Mouse (Mus musculus) MEL (cell line): ENCODE data around the gene Actr1b.

Experiments
- CHD1 ChIP-seq: IDR thresholded peaks from 2 replicates; pipeline ENCODE4 v1.6.1; 2012; ENCODE audit warnings: low read depth, mild to moderate bottlenecking, inconsistent platforms, low read length, improper control_type of control experiment
- CTCF ChIP-seq, 3 experiments: IDR thresholded peaks in 2 of 3; conservative IDR thresholded peaks in 1 of 3; 2 replicates each; pipeline ENCODE4 v1.5.1; 2011 to 2012; ENCODE audit warnings: low read length in 3 of 3, low read depth in 2 of 3, mild to moderate bottlenecking in 2 of 3, improper control_type of control experiment in 1 of 3, inconsistent platforms in 1 of 3, mixed read lengths in 1 of 3, moderate library complexity in 1 of 3; ENCODE audit not compliant: control insufficient read depth in 1 of 3, insufficient read depth in 1 of 3, poor library complexity in 1 of 3, severe bottlenecking in 1 of 3
- ELF1 ChIP-seq: IDR thresholded peaks from 2 replicates; pipeline ENCODE4 v1.6.1; 2014; ENCODE audit warnings: low read depth, mild to moderate bottlenecking, inconsistent platforms, low read length, improper control_type of control experiment, moderate library complexity
- MAZ ChIP-seq: IDR thresholded peaks from 2 replicates; pipeline ENCODE4 v1.6.1; 2012; ENCODE audit warnings: low read depth, mild to moderate bottlenecking, inconsistent platforms, low read length, improper control_type of control experiment
- MEF2A ChIP-seq: IDR thresholded peaks from 2 replicates; pipeline ENCODE4 v1.6.1; 2014; ENCODE audit warnings: low read depth, mild to moderate bottlenecking, inconsistent platforms, low read length, improper control_type of control experiment; ENCODE audit not compliant: poor library complexity, insufficient replicate concordance, severe bottlenecking; ENCODE audit errors: extremely low read depth

GRCm38 (mm10) chr1:36665165-36665723 lies 49.0 kb downstream of the Actr1b start:
- no peak for TF ChIP-seq MAZ
- TF ChIP-seq MEF2A = no peak
- no peak for TF ChIP-seq CTCF (IDR thresholded peaks at IDR 0.05 in 2 of 3, conservative IDR thresholded peaks at IDR 0.05 in 1 of 3; ENCODE audit: control insufficient read depth in 1 of 3, insufficient read depth in 1 of 3, low read depth in 2 of 3, low read length in 3 of 3, poor library complexity in 1 of 3, severe bottlenecking in 1 of 3)
- TF ChIP-seq ELF1 = no peak
- no peak for TF ChIP-seq CHD1
